Mouse (Mus musculus) splenic B cell, adult 2 months (primary cell): Measurements from ENCODE around the gene Gm20388.

Experiments
- DNase-seq: peaks from one replicate; pipeline ENCODE4 v3.0.0-alpha.2; 2011; ENCODE audit warnings: low read depth, low spot score
- H3K27me3 ChIP-seq: 2 replicates; pipeline ENCODE4 v1.6.1; 2012; ENCODE audit warnings: mild to moderate bottlenecking, low read length, moderate library complexity, mixed read lengths; ENCODE audit not compliant: control insufficient read depth, poor library complexity, insufficient read depth, severe bottlenecking
- H3K36me3 ChIP-seq: 2 replicates; pipeline ENCODE4 v1.6.1; 2012; ENCODE audit warnings: mild to moderate bottlenecking, low read length, moderate library complexity, mixed read lengths; ENCODE audit not compliant: control insufficient read depth, poor library complexity, insufficient read depth, severe bottlenecking

Gene Gm20388

DNA sequence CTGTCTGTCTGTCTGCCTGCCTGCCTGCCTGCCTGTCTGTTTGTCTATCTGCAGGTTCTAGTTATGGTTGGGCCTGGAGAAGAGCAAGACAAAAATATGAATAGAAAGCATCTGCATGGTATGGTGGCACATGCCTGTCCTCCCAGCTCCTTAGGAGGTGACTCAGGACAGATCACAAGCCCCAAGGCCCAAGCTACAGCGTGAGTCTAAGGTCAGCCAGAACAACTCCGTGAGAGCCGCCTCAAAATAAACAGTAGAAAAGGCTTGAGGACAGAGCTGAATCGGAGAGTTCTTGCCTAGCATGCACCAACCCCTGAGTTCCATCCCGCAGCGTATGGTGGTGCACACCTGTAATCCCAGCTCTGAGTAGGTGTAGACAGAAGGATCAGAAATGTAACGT is 3955.1 kb downstream of the Gm20388 start:
- Histone ChIP-seq H3K36me3 (no peaks in the 10 kb centered on the region), H3K27me3 (no peaks in the 10 kb centered on the region)
- no peak for DNase-seq

GRCm38 (mm10) chr8:123866971-123867370 is 3956.3 kb downstream of the Gm20388 start:
- Histone ChIP-seq H3K36me3 (no peaks in the 10 kb centered on the region), H3K27me3 (no peaks in the 10 kb centered on the region)
- no peak for DNase-seq

- H3K36me3 ChIP-seq, result no peaks in the 10 kb centered on the region
- H3K27me3 ChIP-seq, result no peaks in the 10 kb centered on the region
- DNase-seq, result no peak
Measured at GRCm38 (mm10) chr8:123872048-123872447, 3961.4 kb downstream of the Gm20388 start.

DNA sequence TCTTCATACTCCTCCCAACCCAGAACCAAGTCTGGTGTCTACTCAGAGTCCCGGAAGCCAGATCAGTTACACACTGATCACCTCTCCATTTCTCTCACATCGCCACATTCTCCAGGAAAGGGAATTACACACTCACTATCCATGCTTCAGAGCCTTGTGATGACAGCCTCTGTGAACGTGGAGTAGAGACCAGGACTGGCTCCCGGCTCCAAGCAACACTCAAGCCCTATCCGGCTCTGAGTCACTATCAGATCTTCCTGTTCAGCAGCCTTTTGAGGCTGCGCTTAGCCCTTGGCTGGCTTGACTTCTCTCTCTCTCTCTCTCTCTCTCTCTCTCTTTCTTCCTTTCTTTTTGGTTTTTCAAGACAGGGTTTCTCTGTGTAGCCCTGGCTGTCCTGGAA is 3962.7 kb downstream of the Gm20388 start:
- DNase-seq, result no peak
- no peaks in the 10 kb centered on the region for H3K27me3 ChIP-seq
- H3K36me3 ChIP-seq, result no peaks in the 10 kb centered on the region

DNA sequence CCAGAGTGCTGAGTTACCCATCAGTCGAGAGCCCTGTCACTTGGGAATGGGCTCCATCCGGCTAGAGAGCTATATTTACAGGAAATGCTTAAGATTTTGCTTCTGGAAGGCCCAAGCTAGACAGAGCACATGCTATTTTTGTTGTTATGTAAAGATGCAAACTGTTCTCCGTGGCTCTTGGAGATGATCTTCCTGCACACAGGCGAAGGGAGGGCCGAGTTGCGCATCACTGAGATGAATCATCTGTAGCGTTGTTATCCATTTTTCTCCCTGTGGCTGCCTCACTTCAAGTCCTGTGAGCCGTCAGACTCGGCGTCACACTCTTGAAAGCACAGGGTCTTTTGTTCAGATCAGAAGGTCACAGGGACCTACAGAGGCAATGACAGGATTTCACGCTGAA is 3963.7 kb downstream of the Gm20388 start:
- no peak for DNase-seq
- Histone ChIP-seq H3K36me3 (no peaks in the 10 kb centered on the region), H3K27me3 (no peaks in the 10 kb centered on the region)

- Histone ChIP-seq H3K36me3 (no peaks in the 10 kb centered on the region), H3K27me3 (no peaks in the 10 kb centered on the region)
- DNase-seq, result no peak
Measured at GRCm38 (mm10) chr8:123877865-123878264, 3967.2 kb downstream of the Gm20388 start.

GRCm38 (mm10) chr8:123880271-123880670 is 3969.6 kb downstream of the Gm20388 start:
- Histone ChIP-seq H3K36me3 (no peaks in the 10 kb centered on the region), H3K27me3 (no peaks in the 10 kb centered on the region)
- DNase-seq, result no peak

DNA sequence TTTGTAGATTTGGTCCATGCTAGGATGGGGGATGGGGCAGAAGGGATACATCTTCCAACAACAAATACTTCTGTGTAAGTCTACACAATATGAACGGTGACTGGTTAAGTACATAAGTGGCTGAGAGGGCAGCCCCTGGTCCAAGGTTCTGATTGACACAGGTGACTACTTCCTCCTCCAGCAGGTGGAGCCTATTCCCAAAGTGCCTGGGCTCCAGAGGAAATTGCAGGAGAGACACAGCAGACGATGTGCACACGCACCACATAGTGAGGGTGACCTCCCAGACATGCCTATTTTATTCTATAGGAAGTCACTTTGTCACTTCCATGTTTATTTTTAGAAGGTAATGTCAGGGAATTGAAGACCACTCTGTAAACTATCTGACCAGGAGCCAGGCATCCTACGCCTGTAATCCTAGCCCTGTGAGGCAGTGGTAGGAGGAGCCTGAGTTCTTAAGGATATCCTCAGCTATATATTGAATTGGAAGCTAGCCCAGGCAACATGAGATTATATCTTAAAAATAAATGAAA is 3970.2 kb downstream of the Gm20388 start:
- H3K27me3 ChIP-seq, result no peaks in the 10 kb centered on the region
- H3K36me3 ChIP-seq, result no peaks in the 10 kb centered on the region
- no peak for DNase-seq

DNA sequence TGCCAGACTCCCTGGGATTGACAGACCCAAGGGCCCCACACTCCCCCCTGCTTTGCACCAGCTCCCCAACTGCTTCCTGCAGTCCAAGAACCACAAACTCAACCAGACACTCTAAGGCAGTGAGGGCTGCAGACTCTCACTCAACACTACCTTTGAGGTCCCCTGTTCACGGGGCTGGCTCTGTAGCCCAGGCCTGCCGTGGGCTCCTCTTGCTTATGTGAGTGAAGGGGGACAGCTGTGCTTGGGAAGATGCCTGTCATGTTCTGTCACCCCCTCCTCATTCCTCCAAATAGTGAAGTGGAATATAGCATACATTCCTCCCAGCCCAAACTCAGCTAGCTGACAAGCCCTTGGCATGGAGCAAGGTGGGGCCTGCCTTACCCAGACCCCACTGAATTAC is 3971.8 kb downstream of the Gm20388 start:
- DNase-seq, result no peak
- Histone ChIP-seq H3K27me3 (no peaks in the 10 kb centered on the region), H3K36me3 (no peaks in the 10 kb centered on the region)

- Histone ChIP-seq H3K36me3 (no peaks in the 10 kb centered on the region), H3K27me3 (no peaks in the 10 kb centered on the region)
- DNase-seq, result no peak
Measured at GRCm38 (mm10) chr8:123883094-123883493, 3972.5 kb downstream of the Gm20388 start.

DNA sequence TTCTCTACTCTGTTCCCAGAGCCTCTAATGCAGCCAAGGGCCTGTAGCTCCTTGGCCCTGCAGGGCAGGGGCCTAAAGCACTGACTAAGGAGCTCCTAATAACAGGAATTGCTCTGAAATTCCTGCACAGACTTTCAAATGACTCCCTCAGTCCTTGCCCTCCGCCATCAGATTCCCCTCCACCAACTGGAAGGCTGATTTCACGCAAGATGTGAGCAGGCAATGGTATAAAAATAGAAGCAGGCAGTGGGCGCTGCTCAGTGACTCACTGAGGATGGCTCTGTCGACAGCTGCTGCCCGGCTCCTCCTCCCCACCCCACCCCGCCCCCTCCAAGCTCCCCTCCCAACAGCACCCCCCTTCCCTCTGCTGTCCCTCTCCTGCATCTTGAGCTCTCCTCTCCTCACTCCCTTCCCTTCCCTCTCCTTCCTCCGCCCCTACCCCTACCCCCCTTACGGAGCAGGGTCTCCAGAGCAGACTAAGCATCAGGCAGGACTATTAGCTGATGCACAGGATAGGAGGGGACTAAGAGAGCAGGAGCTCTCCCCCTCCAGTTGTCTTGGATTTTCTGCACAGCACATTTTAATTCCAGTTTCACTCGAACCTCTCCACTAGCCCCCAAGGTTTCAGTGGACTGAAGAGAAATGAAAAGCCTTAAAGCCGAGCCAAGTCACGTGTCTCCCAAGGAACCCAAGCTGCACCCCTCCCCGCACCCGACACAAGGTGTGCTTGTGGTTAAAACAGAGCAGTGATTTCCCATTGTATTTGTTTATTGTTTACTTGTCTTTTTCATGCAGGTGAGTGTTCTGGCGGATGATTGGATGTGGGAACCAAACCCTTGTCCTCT is 3974.3 kb downstream of the Gm20388 start:
- Histone ChIP-seq H3K36me3 (no peaks in the 10 kb centered on the region), H3K27me3 (no peaks in the 10 kb centered on the region)
- no peak for DNase-seq

DNA sequence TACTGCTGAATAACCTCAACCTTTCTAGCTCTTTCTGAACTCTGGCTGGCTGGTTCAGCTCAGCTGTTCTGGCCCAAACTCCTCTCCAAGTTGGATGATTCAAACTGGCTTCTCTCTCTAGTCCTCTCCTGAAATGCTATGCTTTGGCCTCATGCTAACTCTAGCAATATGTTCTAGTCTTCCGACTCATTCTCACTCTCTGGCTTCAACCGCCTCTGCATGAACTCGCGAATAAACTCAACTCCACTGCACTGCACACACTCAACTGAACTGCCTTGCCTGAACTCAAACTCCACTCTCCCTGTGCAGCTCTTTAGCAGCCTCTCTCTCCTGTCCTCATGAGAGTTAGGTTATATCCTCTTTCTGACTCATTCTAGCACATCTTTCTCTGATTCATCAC is 3976.5 kb downstream of the Gm20388 start:
- no peak for DNase-seq
- H3K27me3 ChIP-seq, result no peaks in the 10 kb centered on the region

GRCm38 (mm10) chr8:123887956-123888355 is 3977.3 kb downstream of the Gm20388 start:
- DNase-seq, result no peak
- Histone ChIP-seq H3K27me3 (no peaks in the 10 kb centered on the region), H3K36me3 (no peaks in the 10 kb centered on the region)

More for the DNA sequence above, 3976.5 kb downstream of the Gm20388 start:
- no peaks in the 10 kb centered on the region for H3K36me3 ChIP-seq

DNA sequence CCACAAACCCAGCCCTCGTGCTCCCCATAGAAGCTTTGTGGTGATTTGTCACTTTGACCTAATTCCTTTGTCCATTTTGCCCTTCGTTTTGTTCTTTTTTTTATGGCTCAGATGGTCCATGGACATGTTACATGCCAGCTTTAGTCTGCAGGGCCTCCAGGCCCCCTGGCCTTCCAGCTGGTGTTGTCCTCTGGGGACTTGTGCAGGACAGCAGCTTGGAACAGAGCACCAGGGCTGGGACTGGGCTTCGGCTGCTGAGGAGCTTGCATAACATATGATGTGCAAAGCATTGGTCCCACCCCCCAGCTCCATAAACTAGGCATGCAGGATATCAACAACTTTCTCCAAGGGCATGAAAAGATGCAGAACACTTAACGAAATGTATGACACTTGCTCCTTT is 3979.2 kb downstream of the Gm20388 start:
- Histone ChIP-seq H3K36me3 (no peaks in the 10 kb centered on the region), H3K27me3 (no peaks in the 10 kb centered on the region)
- DNase-seq, result no peak

GRCm38 (mm10) chr8:123891271-123891670 is 3980.6 kb downstream of the Gm20388 start:
- Histone ChIP-seq H3K27me3 (no peaks in the 10 kb centered on the region), H3K36me3 (no peaks in the 10 kb centered on the region)
- DNase-seq, result no peak
